Mouse (Mus musculus) stomach, postnatal 0 days (tissue): Measurements from ENCODE around the gene Mmp2.

ENCODE experiments used
- CTCF ChIP-seq: IDR thresholded peaks from 2 replicates; pipeline ENCODE4 v1.5.1; 2016; ENCODE audit warnings: antibody characterized with exemption, low read depth, mild to moderate bottlenecking, moderate library complexity
- EP300 ChIP-seq: optimal IDR thresholded peaks from 2 replicates; pipeline ENCODE3; 2016; ENCODE audit warnings: antibody characterized with exemption

GRCm38 (mm10) chr8:92797527-92797931 is 29.6 kb upstream of the Mmp2 start:
- TF ChIP-seq CTCF (no peak), EP300 (no peak)
